Mouse (Mus musculus) midbrain, embryonic 13.5 days (tissue): ENCODE data around the gene Pdcd5. TPM values are rescaled to one million over a fixed set of nuclear protein-coding genes. Genes with fewer than 3 reads are reported as not detected.

Source experiments
- ATAC-seq: fragments of 200-750 bp; cut with Nextera tagmentation; 2 replicates; pipeline ENCODE4 v1.8.0; 2017; ENCODE audit warnings: mild to moderate bottlenecking, moderate TSS enrichment, moderate library complexity
- H3K27ac ChIP-seq: fragments of 300-500 bp; sonication (generic); 2 replicates; pipeline ENCODE4 v1.5.1; 2015; ENCODE audit warnings: inconsistent platforms, mild to moderate bottlenecking, moderate library complexity
- H3K27me3 ChIP-seq: fragments of 300-500 bp; sonication (generic); 2 replicates; pipeline ENCODE4 v1.6.1; 2015; ENCODE audit warnings: mild to moderate bottlenecking, inconsistent platforms
- H3K36me3 ChIP-seq: fragments of 300-500 bp; sonication (generic); 2 replicates; pipeline ENCODE4 v1.6.1; 2015; ENCODE audit warnings: mild to moderate bottlenecking, inconsistent platforms
- H3K4me1 ChIP-seq: fragments of 300-500 bp; sonication (generic); replicated peaks from 2 replicates; pipeline ENCODE4 v1.6.1; 2015; ENCODE audit warnings: inconsistent platforms
- H3K4me2 ChIP-seq: fragments of 300-500 bp; sonication (generic); replicated peaks from 2 replicates; pipeline ENCODE4 v1.6.1; 2015; ENCODE audit warnings: moderate library complexity, mild to moderate bottlenecking, inconsistent platforms
- H3K4me3 ChIP-seq: fragments of 300-500 bp; sonication (generic); replicated peaks from 2 replicates; pipeline ENCODE4 v1.5.1; 2015; ENCODE audit warnings: mild to moderate bottlenecking, inconsistent platforms
- H3K9ac ChIP-seq: fragments of 300-500 bp; sonication (generic); replicated peaks from 2 replicates; pipeline ENCODE4 v1.6.1; 2015; ENCODE audit warnings: mild to moderate bottlenecking, inconsistent platforms
- H3K9me3 ChIP-seq: fragments of 300-500 bp; sonication (generic); 2 replicates; pipeline ENCODE4 v1.6.1; 2016; ENCODE audit warnings: mild to moderate bottlenecking, inconsistent platforms
- WGBS: fragments of 180-500 bp; shearing (Covaris S2); methylation state at CpG from one replicate; pipeline ENCODE4 v1.1.7; 2015; 5-methylcytosine and 5-hydroxymethylcytosine counted together
- polyA plus RNA-seq: library from polyadenylated mRNA; unstranded; fragments of >200 nt; fragmentation: Nextera tagmentation; extraction: Ambion mirVana; gene quantifications from 2 replicates; pipeline ENCODE4 v1.2.1, GENCODE M21; 2015

Pdcd5 gene
- polyA plus RNA-seq, 1 experiment from 2014 or later = 232 TPM

DNA sequence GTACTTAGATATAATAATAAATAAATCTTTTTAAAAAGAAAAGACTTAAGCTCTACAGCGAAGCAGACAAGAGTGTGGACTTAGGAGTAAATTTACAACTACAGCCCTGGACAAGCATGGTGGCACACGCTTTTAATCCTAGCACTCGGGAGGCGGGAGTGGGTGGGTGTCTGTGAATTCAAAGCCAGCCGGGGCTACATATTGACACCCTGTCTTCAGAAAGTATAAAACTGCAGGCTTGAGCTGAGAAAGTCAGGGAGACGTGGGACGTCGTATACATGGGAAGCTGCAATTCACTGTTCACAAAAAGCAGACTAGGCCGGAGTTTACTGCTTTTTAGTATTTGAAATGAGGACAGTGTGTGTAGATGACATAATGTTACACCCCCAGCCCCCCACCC lies 10.4 kb downstream of the Pdcd5 start:
- no peaks in the 10 kb centered on the region for H3K27me3 ChIP-seq
- H3K36me3 ChIP-seq = peaks cover 71% of the 10 kb centered on the region
- ATAC-seq = no peak
- H3K9me3 ChIP-seq = no peaks in the 10 kb centered on the region
- no peak overlapping the region for H3K27ac ChIP-seq
- no peaks in the 10 kb centered on the region for H3K4me1 ChIP-seq
- no peak overlapping the region for H3K4me3 ChIP-seq
- 95% methylated on average over 9 of the region's 9 CpGs for WGBS
- H3K4me2 ChIP-seq = no peak overlapping the region
- no peak overlapping the region for H3K9ac ChIP-seq

- Histone ChIP-seq H3K27me3 (no peaks in the 10 kb centered on the region), H3K4me3 (no peak overlapping the region), H3K36me3 (peaks cover 70% of the 10 kb centered on the region), H3K9me3 (no peaks in the 10 kb centered on the region), H3K4me2 (no peak overlapping the region), H3K4me1 (no peaks in the 10 kb centered on the region), H3K9ac (no peak overlapping the region), H3K27ac (no peak overlapping the region)
- WGBS = 73% methylated on average over 6 of the region's 6 CpGs
- ATAC-seq = no peak
These were observed 11.1 kb downstream of the Pdcd5 start for GRCm38 (mm10) chr7:35636229-35636628.

DNA sequence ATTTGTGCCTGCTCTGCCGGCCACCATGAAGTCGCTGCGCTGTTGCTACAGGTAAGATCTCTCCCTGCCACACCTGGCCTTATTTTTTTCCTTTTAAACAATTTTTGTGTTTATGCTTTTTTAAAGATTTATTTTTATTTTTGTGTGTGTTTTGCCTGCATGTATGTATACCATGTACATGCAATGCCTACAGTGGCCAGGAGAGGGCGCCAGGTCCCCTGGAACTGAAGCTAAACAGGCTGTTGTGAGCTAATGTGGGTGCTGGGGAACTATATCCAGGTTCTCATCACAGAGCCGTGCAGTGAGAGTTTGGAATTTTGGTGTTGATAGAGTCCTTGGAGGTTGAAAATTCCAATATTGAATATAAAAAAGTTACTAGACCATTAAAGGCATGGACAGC lies 18.8 kb downstream of the Pdcd5 start:
- no peak overlapping the region for H3K27ac ChIP-seq
- peaks cover 84% of the 10 kb centered on the region for H3K36me3 ChIP-seq
- no peak overlapping the region for H3K4me3 ChIP-seq
- H3K9me3 ChIP-seq = no peaks in the 10 kb centered on the region
- no peaks in the 10 kb centered on the region for H3K4me1 ChIP-seq
- no peaks in the 10 kb centered on the region for H3K27me3 ChIP-seq
- no peak for ATAC-seq
- H3K4me2 ChIP-seq = no peak overlapping the region
- WGBS = 67% methylated on average over 5 of the region's 5 CpGs
- H3K9ac ChIP-seq = no peak overlapping the region

DNA sequence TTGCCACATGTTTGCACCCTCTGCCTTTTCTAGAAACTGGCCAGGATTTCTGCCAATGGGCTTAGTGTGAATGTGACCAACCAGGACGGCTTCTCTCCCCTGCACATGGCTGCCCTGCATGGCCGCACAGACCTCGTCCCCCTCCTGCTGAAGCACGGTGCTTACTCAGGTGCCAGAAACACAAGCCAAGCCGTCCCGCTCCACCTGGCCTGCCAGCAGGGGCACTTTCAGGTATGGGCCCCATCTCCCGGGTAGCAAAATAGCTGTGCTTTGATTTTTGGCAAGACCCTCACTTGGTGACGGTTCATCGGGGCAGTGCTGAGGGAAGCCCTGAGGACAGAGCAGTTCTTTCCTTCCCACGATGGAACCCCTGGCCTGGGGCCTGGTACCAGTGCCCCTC lies 19.9 kb downstream of the Pdcd5 start:
- Histone ChIP-seq H3K9me3 (no peaks in the 10 kb centered on the region), H3K36me3 (peaks cover 85% of the 10 kb centered on the region), H3K4me3 (no peak overlapping the region), H3K27ac (no peak overlapping the region), H3K9ac (no peak overlapping the region), H3K4me1 (no peaks in the 10 kb centered on the region), H3K27me3 (no peaks in the 10 kb centered on the region), H3K4me2 (no peak overlapping the region)
- 94% methylated on average over 10 of the region's 10 CpGs for WGBS
- ATAC-seq = no peak

GRCm38 (mm10) chr7:35626038-35626437 lies 21.3 kb downstream of the Pdcd5 start:
- no peak overlapping the region for H3K4me2 ChIP-seq
- H3K36me3 ChIP-seq = peaks cover 89% of the 10 kb centered on the region
- no peak overlapping the region for H3K4me3 ChIP-seq
- H3K9ac ChIP-seq = no peak overlapping the region
- no peak overlapping the region for H3K27ac ChIP-seq
- no peaks in the 10 kb centered on the region for H3K4me1 ChIP-seq
- H3K27me3 ChIP-seq = no peaks in the 10 kb centered on the region
- ATAC-seq = no peak
- H3K9me3 ChIP-seq = no peaks in the 10 kb centered on the region
- 96% methylated on average over 5 of the region's 5 CpGs for WGBS

GRCm38 (mm10) chr7:35622626-35623025 lies 24.7 kb downstream of the Pdcd5 start:
- no peaks in the 10 kb centered on the region for H3K27me3 ChIP-seq
- H3K4me2 ChIP-seq = no peak overlapping the region
- no peaks in the 10 kb centered on the region for H3K9me3 ChIP-seq
- H3K4me1 ChIP-seq = no peaks in the 10 kb centered on the region
- peaks cover 85% of the 10 kb centered on the region for H3K36me3 ChIP-seq
- no peak overlapping the region for H3K27ac ChIP-seq
- no peak overlapping the region for H3K4me3 ChIP-seq
- no peak overlapping the region for H3K9ac ChIP-seq
- 93% methylated on average over 10 of the region's 10 CpGs for WGBS
- no peak for ATAC-seq

DNA sequence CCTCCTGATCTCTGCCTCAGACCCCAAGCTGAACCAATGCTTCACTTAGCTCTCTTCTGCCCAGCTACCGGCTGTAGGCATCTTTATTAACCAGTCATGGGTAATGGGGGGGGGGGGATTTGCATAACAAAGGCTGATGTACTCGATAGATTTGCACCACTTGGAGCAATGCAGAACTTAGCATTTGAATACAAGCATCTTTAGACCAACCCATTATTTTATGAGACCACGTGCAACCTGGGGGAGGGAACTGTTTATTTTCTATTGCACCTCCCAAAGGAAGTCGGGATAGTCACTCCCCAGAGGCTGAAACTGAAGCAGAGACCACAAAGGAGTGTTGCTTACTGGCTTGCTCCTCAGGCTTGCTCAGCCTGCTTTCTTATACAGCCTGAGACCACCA lies 29.8 kb downstream of the Pdcd5 start:
- Histone ChIP-seq H3K4me3 (no peak overlapping the region), H3K4me2 (no peak overlapping the region), H3K27me3 (no peaks in the 10 kb centered on the region), H3K27ac (no peak overlapping the region), H3K4me1 (no peaks in the 10 kb centered on the region), H3K9ac (no peak overlapping the region), H3K9me3 (no peaks in the 10 kb centered on the region), H3K36me3 (peaks cover 89% of the 10 kb centered on the region)
- 36% methylated on average over 4 of the region's 4 CpGs for WGBS
- ATAC-seq = no peak

GRCm38 (mm10) chr7:35609245-35609644 lies 38.1 kb downstream of the Pdcd5 start:
- H3K27ac ChIP-seq = no peak overlapping the region
- H3K9ac ChIP-seq = no peak overlapping the region
- H3K9me3 ChIP-seq = peaks cover 3% of the 10 kb centered on the region; the same call in 1 of the 2 replicates
- no peak for ATAC-seq
- peaks cover 78% of the 10 kb centered on the region for H3K36me3 ChIP-seq
- H3K4me2 ChIP-seq = no peak overlapping the region
- no peak overlapping the region for H3K4me3 ChIP-seq
- no peaks in the 10 kb centered on the region for H3K4me1 ChIP-seq
- no peaks in the 10 kb centered on the region for H3K27me3 ChIP-seq
- WGBS = 96% methylated on average over 10 of the region's 10 CpGs

- peaks cover 3% of the 10 kb centered on the region; the same call in 1 of the 2 replicates for H3K9me3 ChIP-seq
- 88% methylated on average over 10 of the region's 10 CpGs for WGBS
- no peak overlapping the region for H3K27ac ChIP-seq
- no peak overlapping the region for H3K4me2 ChIP-seq
- H3K36me3 ChIP-seq = peaks cover 74% of the 10 kb centered on the region
- H3K4me1 ChIP-seq = no peaks in the 10 kb centered on the region
- H3K27me3 ChIP-seq = no peaks in the 10 kb centered on the region
- no peak overlapping the region for H3K9ac ChIP-seq
- no peak for ATAC-seq
- H3K4me3 ChIP-seq = no peak overlapping the region
These were observed 40.5 kb downstream of the Pdcd5 start for GRCm38 (mm10) chr7:35606816-35607215.

DNA sequence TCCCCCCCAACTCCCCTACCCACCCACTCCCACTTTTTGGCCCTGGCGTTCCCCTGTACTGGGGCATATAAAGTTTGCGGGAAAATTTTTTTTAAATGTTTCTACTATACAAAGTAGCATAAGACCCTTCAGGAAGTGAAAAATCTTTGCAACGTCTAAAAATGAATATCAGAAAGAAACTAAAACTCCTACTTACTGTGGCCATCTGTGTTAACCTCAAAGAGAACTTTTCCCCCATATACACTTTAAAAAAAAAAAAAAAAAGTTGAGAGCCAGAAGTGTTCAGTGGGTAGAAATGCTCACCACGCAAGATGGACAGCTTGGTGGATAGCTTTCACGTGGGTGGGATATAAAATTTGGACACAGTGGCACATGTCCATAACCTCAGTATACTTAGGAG lies 44.6 kb downstream of the Pdcd5 start:
- Histone ChIP-seq H3K9ac (no peak overlapping the region), H3K4me1 (no peaks in the 10 kb centered on the region), H3K4me2 (no peak overlapping the region), H3K36me3 (peaks cover 48% of the 10 kb centered on the region), H3K27ac (no peak overlapping the region), H3K9me3 (no peaks in the 10 kb centered on the region), H3K27me3 (no peaks in the 10 kb centered on the region), H3K4me3 (no peak overlapping the region)
- WGBS = 98% methylated on average over 5 of the region's 5 CpGs
- ATAC-seq = no peak

- no peak for ATAC-seq
- H3K27me3 ChIP-seq = no peaks in the 10 kb centered on the region
- H3K36me3 ChIP-seq = peaks cover 42% of the 10 kb centered on the region
- no peak overlapping the region for H3K4me2 ChIP-seq
- no peaks in the 10 kb centered on the region for H3K4me1 ChIP-seq
- H3K4me3 ChIP-seq = no peak overlapping the region
- no peak overlapping the region for H3K27ac ChIP-seq
- no peak overlapping the region for H3K9ac ChIP-seq
- 96% methylated on average over 6 of the region's 6 CpGs for WGBS
- no peaks in the 10 kb centered on the region for H3K9me3 ChIP-seq
These were observed 46.2 kb downstream of the Pdcd5 start for GRCm38 (mm10) chr7:35601106-35601505.

- no peaks in the 10 kb centered on the region for H3K9me3 ChIP-seq
- no peak overlapping the region for H3K4me2 ChIP-seq
- no peak overlapping the region for H3K9ac ChIP-seq
- H3K4me3 ChIP-seq = no peak overlapping the region
- H3K36me3 ChIP-seq = peaks cover 51% of the 10 kb centered on the region
- ATAC-seq = no peak
- no peaks in the 10 kb centered on the region for H3K27me3 ChIP-seq
- WGBS = 93% methylated on average over 10 of the region's 10 CpGs
- H3K27ac ChIP-seq = no peak overlapping the region
- no peaks in the 10 kb centered on the region for H3K4me1 ChIP-seq
These were observed 47.3 kb downstream of the Pdcd5 start for GRCm38 (mm10) chr7:35600031-35600430.

GRCm38 (mm10) chr7:35599492-35599891 lies 47.8 kb downstream of the Pdcd5 start:
- Histone ChIP-seq H3K27me3 (no peaks in the 10 kb centered on the region), H3K9ac (no peak overlapping the region), H3K9me3 (no peaks in the 10 kb centered on the region), H3K27ac (no peak overlapping the region), H3K4me2 (no peak overlapping the region), H3K4me3 (no peak overlapping the region), H3K36me3 (peaks cover 55% of the 10 kb centered on the region), H3K4me1 (no peaks in the 10 kb centered on the region)
- 95% methylated on average over 9 of the region's 9 CpGs for WGBS
- ATAC-seq = no peak
